12 mouse cellular contexts compared by ENCODE assay signal in the genomic region with DNA sequence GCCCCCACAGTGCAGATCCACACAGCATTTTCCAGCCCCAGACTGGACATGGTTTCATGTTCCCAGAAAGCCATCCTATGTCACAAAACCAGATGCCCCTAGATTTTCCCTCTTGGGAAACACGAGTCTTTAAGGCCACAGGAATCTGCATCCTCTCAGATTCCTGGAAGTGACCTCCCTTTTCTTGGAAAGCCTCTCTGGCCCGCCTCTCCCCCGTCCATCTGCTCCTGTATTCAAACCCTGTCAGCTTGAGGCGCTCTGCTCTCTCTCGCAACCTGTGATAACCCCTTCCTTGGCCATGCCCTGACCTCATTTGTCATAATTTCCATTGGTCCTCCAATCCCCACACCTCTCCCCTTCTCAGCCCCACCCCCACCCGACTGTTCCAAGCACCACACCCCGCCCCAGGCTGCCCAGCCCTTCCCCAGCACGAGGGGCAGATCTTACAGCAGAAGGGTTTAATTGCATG.
DNase-seq lines count a peak whose midpoint lies in the region; ATAC-seq lines count a peak whose summit lies in the region.
"Had no signal": no experiment of that assay in that cellular context is flagged by ENCODE, and none has a peak within 500 bp of the region (broad histone marks: within the 10 kb centered on the region; RNA-seq: fewer than 3 reads in every experiment).

No protein-coding gene starts in this region.

- peaks cover 57% of the 10 kb centered on the region for H3K4me1 ChIP-seq in hindbrain, embryonic 10.5 days (replicated peaks)
- peaks cover 23% of the 10 kb centered on the region for H3K4me1 ChIP-seq in hindbrain, embryonic 16.5 days (ENCODE audit: control insufficient read depth, insufficient read depth, low read depth, low read length)
- peaks cover 68% of the 10 kb centered on the region for H3K4me1 ChIP-seq in limb, embryonic 10.5 days
- H3K4me1 ChIP-seq: megakaryocyte, embryonic 14.5 days had no signal

- WGBS in hindbrain, embryonic 10.5 days = 29% methylated on average over 8 of the region's 8 CpGs
- WGBS in hindbrain, embryonic 16.5 days = 24% methylated on average over 8 of the region's 8 CpGs
- 16% methylated on average over 8 of the region's 8 CpGs for WGBS in limb, embryonic 10.5 days

- H3K4me2 ChIP-seq in hindbrain, embryonic 16.5 days (ENCODE audit: low read length) = no peak overlapping the region
- H3K4me2 ChIP-seq: heart, embryonic 15.5 days had no signal

- H3K9me3 ChIP-seq in hindbrain, embryonic 10.5 days = 0 out of 2 replicates have a peak, but pooled peaks cover 2% of the 10 kb centered on the region
- no peaks in the 10 kb centered on the region for H3K9me3 ChIP-seq in hindbrain, embryonic 16.5 days (ENCODE audit: control insufficient read depth, low read length)
- H3K9me3 ChIP-seq in limb, embryonic 10.5 days (replicated peaks) = no peaks in the 10 kb centered on the region
- H3K9me3 ChIP-seq: heart, embryonic 15.5 days had no signal

- H3K27ac ChIP-seq in hindbrain, embryonic 10.5 days = peak overlapping the region; percentile 69
- no peak overlapping the region; the same call in 1 of the 2 replicates for H3K27ac ChIP-seq in hindbrain, embryonic 16.5 days (ENCODE audit: low read depth, low read length)
- H3K27ac ChIP-seq in limb, embryonic 10.5 days = peak overlapping the region; percentile 37; the same call in 1 of the 2 replicates
- H3K27ac ChIP-seq: heart, embryonic 15.5 days; left cerebral cortex, adult 2 months had no signal

- H3K9ac ChIP-seq in hindbrain, embryonic 16.5 days (ENCODE audit: low read depth, low read length) = no peak overlapping the region
- H3K9ac ChIP-seq: heart, embryonic 15.5 days had no signal

- no peak overlapping the region for H3K4me3 ChIP-seq in hindbrain, embryonic 10.5 days
- H3K4me3 ChIP-seq in hindbrain, embryonic 16.5 days (ENCODE audit: low read length) = no peak overlapping the region
- no peak overlapping the region for H3K4me3 ChIP-seq in limb, embryonic 10.5 days
- H3K4me3 ChIP-seq: heart, embryonic 15.5 days; left cerebral cortex, adult 2 months; megakaryocyte, embryonic 14.5 days had no signal

- no peaks in the 10 kb centered on the region for H3K27me3 ChIP-seq in hindbrain, embryonic 10.5 days (ENCODE audit: insufficient read depth, poor library complexity, severe bottlenecking)
- no peaks in the 10 kb centered on the region for H3K27me3 ChIP-seq in hindbrain, embryonic 16.5 days (replicated peaks; ENCODE audit: control insufficient read depth, insufficient read depth, low read length)
- H3K27me3 ChIP-seq in limb, embryonic 10.5 days (ENCODE audit: low read depth, poor library complexity, severe bottlenecking) = no peaks in the 10 kb centered on the region; the same call in 1 of the 2 replicates
- H3K27me3 ChIP-seq: heart, embryonic 15.5 days had no signal

- H3K36me3 ChIP-seq in hindbrain, embryonic 10.5 days = no peaks in the 10 kb centered on the region
- H3K36me3 ChIP-seq in hindbrain, embryonic 16.5 days (ENCODE audit: control insufficient read depth, insufficient read depth, low read length) = no peaks in the 10 kb centered on the region
- no peaks in the 10 kb centered on the region for H3K36me3 ChIP-seq in limb, embryonic 10.5 days
- H3K36me3 ChIP-seq: heart, embryonic 15.5 days had no signal

- peak; percentile 20 for DNase-seq in hindbrain, embryonic 10.5 days (ENCODE audit: low spot score)
- DNase-seq in ZHBTc4 (ENCODE audit: low read depth, low spot score) = peak; percentile 31
- peak; percentile 49 for DNase-seq in embryo, embryonic 10.5 days (ENCODE audit: low spot score)
- no peak for DNase-seq in limb, embryonic 10.5 days (ENCODE audit: low spot score)
- no peak for DNase-seq in thymus, postnatal 0 days (ENCODE audit: low spot score)
- DNase-seq in right cerebral cortex, postnatal 4 days = no peak
- DNase-seq: thymus, postnatal 25 days had no signal

- ATAC-seq in hindbrain, embryonic 16.5 days = no peak
- no peak for ATAC-seq in megakaryocyte-erythroid progenitor cell, adult 5-6 weeks (replicated peaks; ENCODE audit: low FRiP score, low TSS enrichment, poor library complexity, severe bottlenecking)

Comparison
In these comparisons a context has a peak if more than half of its experiments do, and no peak if none do; other contexts are left out.
1. DNase-seq: peak in hindbrain, embryonic 10.5 days (single experiment), ZHBTc4 (single experiment) and embryo, embryonic 10.5 days (single experiment); none in limb, embryonic 10.5 days (single experiment), thymus, postnatal 0 days (single experiment) and right cerebral cortex, postnatal 4 days (single experiment).